Mouse (Mus musculus): ENCODE measurements around the gene Clstn1. TPM values are rescaled to one million over a fixed set of nuclear protein-coding genes. Genes with fewer than 3 reads are reported as not detected.

The Clstn1 gene
- total RNA-seq (2021), result 1,000 to 10,000 TPM; 1,374 to 1,386 TPM
- long read RNA-seq, experiment 1, full-length matches to known transcripts, result 424 of 817 reads
- long read RNA-seq, experiment 1, partial matches to known transcripts, result 341 of 817 reads
- long read RNA-seq, experiment 1, other reads (novel, unspliced or antisense), result 52 of 817 reads
- long read RNA-seq, experiment 2, full-length matches to known transcripts, result 180 of 496 reads
- long read RNA-seq, experiment 2, partial matches to known transcripts, result 155 of 496 reads
- long read RNA-seq, experiment 2, other reads (novel, unspliced or antisense), result 161 of 496 reads

- peak; percentile 64 to 78 for DNase-seq (ENCODE audit: low spot score in 2 of 2)
Measured at GRCm38 (mm10) chr4:149586044-149586782, at the start of gene Clstn1. TSS of gene Clstn1 (plus strand) at chr4:149586468.

DNA sequence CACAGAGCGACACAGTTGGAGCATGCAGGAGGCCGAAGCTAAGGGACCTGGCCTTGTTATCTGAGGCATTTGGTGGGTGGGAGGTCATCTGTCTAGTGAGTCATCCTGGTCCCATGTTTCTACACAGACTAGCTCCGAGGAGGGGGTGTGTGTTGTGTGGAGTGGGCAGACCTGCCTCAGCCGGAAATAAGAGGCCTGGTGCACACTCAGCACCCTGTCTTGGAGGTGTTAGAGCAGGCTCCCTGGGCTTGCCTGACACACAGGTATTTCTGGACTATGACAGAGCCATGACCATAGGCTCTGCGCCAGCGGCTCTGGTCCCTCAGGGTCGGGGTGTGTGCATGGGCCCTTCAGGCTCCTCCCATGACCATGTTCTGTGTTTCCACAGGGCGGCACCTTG lies 46.8 kb upstream of the Clstn1 start:
- no peak for DNase-seq (ENCODE audit: low spot score in 2 of 2)

GRCm38 (mm10) chr4:149541935-149542334 lies 44.3 kb upstream of the Clstn1 start:
- DNase-seq (ENCODE audit: low spot score in 2 of 2), result no peak

GRCm38 (mm10) chr4:149542431-149542830 lies 43.8 kb upstream of the Clstn1 start:
- DNase-seq (ENCODE audit: low spot score in 2 of 2), result no peak

DNA sequence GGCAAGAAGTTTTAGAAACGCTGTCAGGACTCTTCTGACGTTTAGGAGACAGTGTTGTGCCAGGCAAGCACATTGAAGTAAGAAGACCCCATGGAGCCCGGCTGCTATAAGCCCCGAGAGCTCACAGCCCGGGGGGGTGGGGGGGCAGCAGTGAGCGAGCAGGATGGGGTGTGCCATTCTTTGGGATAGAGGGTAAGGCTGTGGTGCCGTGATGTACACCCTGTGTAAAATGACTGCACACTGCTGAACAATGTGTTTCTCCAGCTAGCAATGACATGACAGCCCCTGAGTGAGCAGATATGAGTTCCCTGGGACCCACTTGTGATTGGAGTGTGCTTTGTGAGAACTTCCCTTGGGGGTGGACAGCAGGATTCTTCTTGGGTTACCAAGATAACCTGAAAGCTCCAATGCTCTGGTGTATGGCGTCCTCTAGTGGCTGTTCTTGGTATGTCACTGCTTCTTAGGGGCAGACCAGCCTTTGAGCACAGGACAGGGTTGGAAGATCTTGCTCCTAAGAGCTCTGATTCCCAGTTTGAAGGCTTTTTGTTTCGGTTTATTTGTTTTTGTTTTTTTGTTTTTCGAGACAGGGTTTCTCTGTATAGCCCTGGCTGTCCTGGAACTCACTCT lies 43.2 kb upstream of the Clstn1 start:
- DNase-seq (ENCODE audit: low spot score in 2 of 2), result peak; percentile 81 to 96

DNA sequence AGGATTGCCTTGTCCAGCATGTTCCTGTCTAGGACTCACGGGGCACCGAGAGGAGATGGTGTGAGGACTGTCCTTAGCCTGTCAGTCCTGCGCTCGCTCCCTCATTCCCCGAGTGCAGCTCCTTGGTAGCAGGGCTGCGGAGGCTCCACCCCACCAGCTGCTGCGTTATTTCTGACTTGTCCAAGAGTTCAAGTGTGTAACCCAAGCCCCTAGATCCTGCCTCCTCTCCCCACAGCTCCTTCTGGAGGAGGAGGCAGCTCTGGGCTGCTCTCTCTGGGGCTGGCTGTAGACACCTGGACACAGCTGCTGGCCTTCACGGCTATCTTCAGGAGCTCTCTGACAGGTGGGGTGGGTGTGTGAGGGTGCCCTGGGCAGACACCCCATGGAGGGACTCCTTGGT lies 41.4 kb upstream of the Clstn1 start:
- no peak for DNase-seq (ENCODE audit: low spot score in 2 of 2)

GRCm38 (mm10) chr4:149546797-149547444 lies 39.3 kb upstream of the Clstn1 start:
- no peak for DNase-seq (ENCODE audit: low spot score in 2 of 2)

GRCm38 (mm10) chr4:149547523-149547922 lies 38.7 kb upstream of the Clstn1 start:
- DNase-seq (ENCODE audit: low spot score in 2 of 2), result no peak

- peak; percentile 87 to 91 for DNase-seq (ENCODE audit: low spot score in 2 of 2)
Measured at GRCm38 (mm10) chr4:149549221-149549925, 36.9 kb upstream of the Clstn1 start.

DNA sequence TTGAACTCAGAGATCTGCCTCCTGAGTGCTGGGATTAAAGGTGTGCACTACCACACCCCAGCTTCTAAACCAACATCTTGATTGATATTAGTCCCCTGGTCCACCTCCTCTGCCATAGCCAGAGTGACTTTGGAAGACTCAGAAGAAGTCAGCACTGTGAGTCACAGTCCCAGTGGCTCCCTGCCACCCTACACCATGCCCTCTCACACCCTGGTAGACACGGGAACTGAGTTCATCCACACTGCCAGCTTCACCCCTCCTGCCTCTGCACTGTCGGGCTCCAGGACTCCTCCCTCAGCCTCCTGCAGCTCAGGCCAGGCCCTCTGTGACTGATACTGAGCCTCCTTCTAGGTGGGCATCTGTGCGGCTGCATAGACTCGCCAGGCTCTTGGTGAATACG lies 35.4 kb upstream of the Clstn1 start:
- no peak for DNase-seq (ENCODE audit: low spot score in 2 of 2)

- DNase-seq (ENCODE audit: low spot score in 2 of 2), result no peak
Measured at GRCm38 (mm10) chr4:149551696-149552095, 34.6 kb upstream of the Clstn1 start.

GRCm38 (mm10) chr4:149553834-149554233 lies 32.4 kb upstream of the Clstn1 start:
- DNase-seq (ENCODE audit: low spot score in 2 of 2), result peak in 1 of 2 experiments; percentile 35

GRCm38 (mm10) chr4:149556111-149556510 lies 30.2 kb upstream of the Clstn1 start:
- peak; percentile 75 to 82 for DNase-seq (ENCODE audit: low spot score in 2 of 2)

DNA sequence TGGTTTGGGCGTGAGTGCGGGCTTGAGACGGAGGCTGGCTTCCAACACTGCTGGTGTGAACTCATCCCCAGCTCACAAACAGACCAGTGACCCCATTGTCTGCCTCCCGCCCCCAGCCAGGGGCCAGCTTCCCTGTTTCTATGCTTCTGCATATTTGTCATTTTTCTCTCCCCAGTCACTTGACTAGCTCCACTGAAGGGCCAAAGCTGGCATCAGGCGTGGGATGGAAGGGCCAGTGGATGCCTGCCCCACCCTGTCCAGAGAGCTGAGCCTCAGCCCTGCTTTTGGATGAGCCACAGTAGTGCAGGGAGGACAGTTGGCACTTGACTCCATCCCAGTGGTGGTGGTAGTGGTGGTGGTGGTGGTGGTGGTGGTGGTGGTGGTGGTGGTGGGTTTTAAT lies 28.4 kb upstream of the Clstn1 start:
- no peak for DNase-seq (ENCODE audit: low spot score in 2 of 2)

- no peak for DNase-seq (ENCODE audit: low spot score in 2 of 2)
Measured at GRCm38 (mm10) chr4:149558389-149558788, 27.9 kb upstream of the Clstn1 start.

DNA sequence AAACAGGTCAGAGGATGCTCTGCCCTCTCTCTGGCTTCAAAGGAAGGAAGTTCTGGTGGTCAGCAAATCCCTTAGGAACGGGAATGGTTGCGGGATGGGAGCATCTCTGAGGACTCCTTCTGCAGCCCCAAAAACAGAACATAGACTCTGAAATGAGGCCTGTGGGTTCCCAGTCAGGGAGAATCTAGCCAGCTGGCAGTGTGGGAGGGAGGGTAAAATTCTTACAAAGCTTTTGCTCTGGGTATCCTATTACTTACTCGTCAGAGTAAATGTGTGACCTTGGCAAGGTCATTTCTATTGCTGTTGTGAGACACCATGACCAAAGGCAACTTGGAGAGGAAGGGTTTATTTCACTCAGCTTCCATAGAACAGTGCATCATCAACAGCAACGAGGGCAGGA lies 24.9 kb upstream of the Clstn1 start:
- peak; percentile 54 to 66 for DNase-seq (ENCODE audit: low spot score in 2 of 2)

DNA sequence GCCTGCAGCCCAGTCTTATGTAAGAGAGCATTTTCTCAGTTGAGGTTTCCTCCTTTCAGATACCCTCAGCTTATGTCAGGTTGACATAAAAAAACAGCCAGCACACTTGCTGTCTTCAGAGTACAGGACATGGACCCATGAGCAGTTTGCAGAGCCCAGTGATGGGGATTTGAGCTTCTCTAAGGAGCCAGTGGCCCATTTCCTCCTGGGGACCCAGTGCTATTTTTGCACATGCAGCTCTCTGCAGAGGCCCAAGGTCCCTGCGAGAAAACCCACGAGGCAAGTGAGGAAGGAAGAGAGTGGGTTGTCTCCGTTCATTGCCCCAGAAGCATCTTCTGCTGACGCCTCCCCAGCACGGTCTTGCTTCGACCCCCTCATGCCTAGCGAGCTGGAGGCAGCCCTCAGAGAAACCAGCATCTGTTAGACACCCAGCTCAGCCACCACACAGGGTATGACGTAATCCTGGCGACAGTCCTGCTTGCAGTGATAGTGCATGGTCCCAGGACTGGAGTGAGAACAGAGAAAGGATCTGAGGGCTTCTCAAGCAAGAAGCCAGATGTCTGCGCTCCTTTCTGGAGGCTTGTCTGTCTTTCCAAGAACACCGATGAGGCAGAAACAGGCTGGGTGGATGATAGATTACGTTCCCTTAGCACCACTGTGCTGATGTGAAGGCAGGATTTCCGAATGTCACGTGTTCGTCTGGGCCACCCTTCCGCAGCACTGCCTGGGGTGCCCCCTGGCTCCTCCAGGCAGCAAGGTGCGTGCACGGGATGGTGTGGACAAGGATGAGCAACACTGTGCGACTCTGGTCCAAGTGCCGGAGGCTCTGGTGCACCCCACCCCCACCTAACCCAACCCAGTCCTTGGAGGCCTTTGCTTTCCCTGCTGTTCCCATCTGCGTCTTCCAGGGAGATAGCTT lies 24.0 kb upstream of the Clstn1 start:
- DNase-seq (ENCODE audit: low spot score in 2 of 2), result peak; percentile 87 to 88

- DNase-seq (ENCODE audit: low spot score in 2 of 2), result peak in 1 of 2 experiments; percentile 47
Measured at GRCm38 (mm10) chr4:149562905-149563347, 23.3 kb upstream of the Clstn1 start.

DNA sequence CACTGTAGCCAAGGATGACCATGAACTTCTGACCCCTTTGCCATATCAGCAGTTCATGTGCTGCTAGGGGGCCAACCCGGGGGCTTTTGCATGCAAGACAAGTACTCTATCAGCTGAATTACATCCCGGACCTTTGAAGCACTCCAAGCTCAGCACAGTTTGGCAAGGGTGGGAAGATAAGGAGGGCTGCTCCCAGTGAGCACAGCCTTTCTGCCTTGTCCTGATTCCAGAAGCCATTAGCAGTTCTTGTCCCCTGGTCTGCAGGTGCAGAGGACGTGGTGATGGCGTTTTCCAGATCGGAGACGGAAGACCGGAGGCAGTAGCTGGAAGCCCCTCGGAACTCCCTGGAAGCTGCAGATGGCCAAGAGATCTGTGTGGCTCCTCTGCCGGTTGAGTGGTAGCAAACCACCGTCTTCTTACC lies 22.3 kb upstream of the Clstn1 start:
- no peak for DNase-seq (ENCODE audit: low spot score in 2 of 2)

All from left cerebral cortex, adult 18-20 months (tissue).